Mouse (Mus musculus) Patski (cell line): Measurements from ENCODE around the gene Wdsub1. TPM values are rescaled to one million over a fixed set of nuclear protein-coding genes. Genes with fewer than 3 reads are reported as not detected.
"Not testable (repeated sequence)": the region's sequence is repeated elsewhere in the genome, so short reads cannot be mapped to it uniquely, and the experiment has no call there.

Experiments used
- ATAC-seq: fragments of 100-300 bp; one replicate; pipeline ENCODE4 v1.8.0; 2021
- CTCF ChIA-PET: fragments of 350-600 bp; sonication (Branson Sonifier 250); formaldehyde crosslinking; loops from one replicate; lab custom pipeline; 2022; ENCODE audit warnings: inconsistent platforms; lab: Charles Lee
- POLR2A ChIA-PET: fragments of 350-600 bp; sonication (Branson Sonifier 250); formaldehyde crosslinking; loops from one replicate; lab custom pipeline; 2022; ENCODE audit warnings: antibody characterized with exemption, inconsistent platforms; lab: Charles Lee
- DNase-seq: peaks from one replicate; pipeline ENCODE4 v3.0.0-alpha.2; 2011; ENCODE audit warnings: low read depth, low spot score
- H3K27me3 ChIP-seq: fragments of 371-371 bp; one replicate; pipeline ENCODE4 v1.5.1; 2021
- CTCF ChIP-seq: fragments of 100-300 bp; IDR thresholded peaks from one replicate; pipeline ENCODE4 v1.5.1; 2021
- in situ Hi-C: fragments of 300-500 bp; cut with MboI; formaldehyde crosslinking; loops from 3 replicates; pipeline ENCODE4 v1.11.1; 2018; ENCODE audit warnings: low pct_unique_long_range_greater_than_20kb, mixed read lengths
- polyA plus RNA-seq: library from polyadenylated mRNA; unstranded; gene quantifications from one replicate; pipeline ENCODE4 v1.2.3, GENCODE M21; 2021

The Wdsub1 gene
- polyA plus RNA-seq, 1 experiment from 2014 or later = 54.4 TPM

GRCm38 (mm10) chr2:59878221-59878620 is 4.2 kb downstream of the Wdsub1 start:
- no peak for ATAC-seq
- ChIA-PET POLR2A (no interaction called here), CTCF (no interaction called here)
- in situ Hi-C loops = no loop called here
- DNase-seq = no peak
- H3K27me3 ChIP-seq = no peaks in the 10 kb centered on the region
- TF ChIP-seq CTCF = no peak

DNA sequence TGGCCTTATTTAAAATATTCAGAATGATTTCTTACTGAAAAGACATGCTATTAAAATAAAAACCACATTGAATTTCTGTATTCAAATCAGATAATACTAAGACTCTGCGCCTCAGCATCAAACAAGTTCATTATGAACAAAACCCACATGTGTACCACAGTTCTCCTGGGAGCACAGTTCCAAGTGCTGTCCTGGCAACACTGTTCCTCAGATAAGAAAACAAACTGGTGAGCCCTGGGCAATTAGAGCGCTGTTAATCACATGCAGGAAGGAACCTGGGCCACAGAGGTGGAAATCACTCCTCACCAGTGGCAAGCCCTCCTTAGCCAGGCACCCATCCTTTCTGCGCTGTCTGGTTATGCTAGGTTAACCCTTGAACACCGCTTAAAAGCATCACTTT is 5.1 kb downstream of the Wdsub1 start:
- CTCF ChIA-PET = no interaction called here

DNA sequence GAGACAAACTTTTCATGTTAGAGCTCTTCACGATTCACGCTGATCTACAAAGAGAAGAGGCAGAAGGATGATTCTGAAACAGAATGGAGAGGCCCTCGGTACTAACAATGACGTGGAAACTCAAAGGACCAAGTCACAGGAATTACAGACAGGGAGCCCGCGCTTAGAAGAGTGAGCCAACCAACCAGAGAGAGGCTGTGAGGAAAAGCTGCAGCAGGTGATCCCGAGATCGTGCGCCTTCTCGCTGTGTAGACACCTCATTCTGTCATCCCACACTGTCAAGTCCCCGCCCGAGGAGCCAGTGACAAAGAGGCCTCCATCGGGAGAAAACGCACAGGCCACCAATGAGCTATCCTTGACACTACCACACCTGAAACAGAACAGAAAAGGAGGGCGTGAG is 5.9 kb downstream of the Wdsub1 start:
- H3K27me3 ChIP-seq = no peaks in the 10 kb centered on the region
- ChIA-PET CTCF (no interaction called here), POLR2A (no interaction called here)
- DNase-seq = no peak
- in situ Hi-C loops = no loop called here
- ATAC-seq = no peak
- TF ChIP-seq CTCF = no peak

More for the DNA sequence above, 5.1 kb downstream of the Wdsub1 start:
- in situ Hi-C loops = no loop called here
- no peak for DNase-seq
- TF ChIP-seq CTCF = no peak
- H3K27me3 ChIP-seq = no peaks in the 10 kb centered on the region
- POLR2A ChIA-PET = no interaction called here
- ATAC-seq = no peak

GRCm38 (mm10) chr2:59870526-59870925 is 11.9 kb downstream of the Wdsub1 start:
- CTCF ChIA-PET = interaction anchor here (1.9 kb wide), 1 partner anchor 10 kb away, joined by 4 read pairs; no protein-coding TSS in a partner anchor
- DNase-seq (no peak), ATAC-seq (no peak)
- H3K27me3 ChIP-seq = no peaks in the 10 kb centered on the region
- POLR2A ChIA-PET = no interaction called here
- TF ChIP-seq CTCF = no peak
- in situ Hi-C loops = no loop called here

DNA sequence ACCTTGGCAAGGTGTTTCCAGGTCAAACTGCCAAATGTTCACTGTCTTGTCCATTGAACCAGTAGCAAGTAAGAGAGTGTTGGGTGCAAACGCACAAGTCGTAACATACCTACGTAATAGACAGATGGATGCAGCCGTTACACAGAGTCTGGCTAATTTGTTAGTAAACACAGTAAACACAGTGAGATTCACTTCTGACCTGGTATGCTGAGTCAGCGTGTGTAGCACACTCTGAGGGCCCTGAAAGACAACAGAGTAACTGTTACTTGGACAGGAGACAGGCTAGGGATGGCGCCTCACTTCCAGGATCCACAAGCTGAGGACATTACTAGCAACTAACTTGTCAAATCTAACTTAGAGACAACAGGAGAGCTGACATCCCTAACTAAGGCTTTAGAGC is 19.8 kb downstream of the Wdsub1 start:
- POLR2A ChIA-PET = no interaction called here
- no peaks in the 10 kb centered on the region for H3K27me3 ChIP-seq
- CTCF ChIA-PET = no interaction called here
- TF ChIP-seq CTCF = no peak
- in situ Hi-C loops = no loop called here
- DNase-seq = no peak
- ATAC-seq = no peak

- in situ Hi-C loops = no loop called here
- no peak for DNase-seq
- no peak for TF ChIP-seq CTCF
- ATAC-seq = no peak
- H3K27me3 ChIP-seq = no peaks in the 10 kb centered on the region
- CTCF ChIA-PET = interaction anchor here (1.7 kb wide), 1 partner anchor 9 kb away, joined by 6 read pairs; no protein-coding TSS in a partner anchor
- POLR2A ChIA-PET = interaction anchor here (0.9 kb wide), 1 partner anchor 13 kb away, joined by 5 read pairs; no protein-coding TSS in a partner anchor
Observed at GRCm38 (mm10) chr2:59854363-59854762, 28.0 kb downstream of the Wdsub1 start.

DNA sequence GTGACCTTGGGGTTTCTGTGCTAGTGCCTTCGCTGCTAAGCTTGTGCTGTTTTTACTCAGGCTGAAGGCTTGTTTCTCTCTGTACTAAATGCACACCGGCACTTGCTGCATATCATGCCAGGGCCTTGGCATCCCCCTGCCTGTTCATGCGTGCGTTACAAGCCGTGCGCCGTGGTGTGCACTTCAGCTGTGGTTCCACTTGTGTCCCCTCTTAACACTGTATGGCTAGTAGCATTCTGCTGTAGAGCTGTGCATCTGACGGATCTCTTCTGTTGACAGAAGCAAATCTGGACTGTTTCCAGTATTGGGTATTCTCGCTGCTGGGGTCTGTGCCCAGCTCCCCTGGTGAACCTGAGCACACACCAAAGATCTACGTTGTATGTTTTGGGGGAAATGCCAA is 28.8 kb downstream of the Wdsub1 start:
- TF ChIP-seq CTCF = no peak
- DNase-seq (no peak), ATAC-seq (no peak)
- in situ Hi-C loops = no loop called here
- CTCF ChIA-PET = no interaction called here
- POLR2A ChIA-PET = no interaction called here
- H3K27me3 ChIP-seq = no peaks in the 10 kb centered on the region

DNA sequence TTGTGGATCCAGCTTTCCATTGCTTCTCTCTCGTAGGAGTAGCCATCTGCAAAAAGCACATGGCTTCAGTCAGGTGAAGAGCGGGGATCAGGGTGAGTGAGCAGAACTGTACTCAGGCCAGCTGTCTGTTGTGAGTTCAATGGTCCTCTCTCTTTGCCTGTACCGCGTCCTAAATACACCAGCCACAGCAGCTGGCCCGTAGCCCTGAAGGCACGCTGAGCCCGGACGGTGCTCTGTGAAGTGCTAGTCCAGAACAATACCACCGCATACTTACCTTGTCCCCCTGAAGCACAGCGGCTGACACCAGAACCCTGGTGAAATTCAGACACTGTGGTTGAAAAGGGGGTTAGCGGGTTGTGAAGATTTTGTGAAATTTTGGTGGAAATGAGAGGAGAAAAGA is 29.5 kb downstream of the Wdsub1 start:
- POLR2A ChIA-PET = no interaction called here
- CTCF ChIA-PET = no interaction called here
- DNase-seq = no peak
- TF ChIP-seq CTCF = no peak
- no peaks in the 10 kb centered on the region for H3K27me3 ChIP-seq
- no peak for ATAC-seq
- in situ Hi-C loops = no loop called here

GRCm38 (mm10) chr2:59851885-59852284 is 30.5 kb downstream of the Wdsub1 start:
- DNase-seq, POLR2A ChIA-PET, ATAC-seq, H3K27me3 ChIP-seq, in situ Hi-C loops: not testable (repeated sequence)
- CTCF ChIA-PET = interaction anchor here (1.3 kb wide), 1 partner anchor 21 kb away, joined by 3 read pairs; no protein-coding TSS in a partner anchor

DNA sequence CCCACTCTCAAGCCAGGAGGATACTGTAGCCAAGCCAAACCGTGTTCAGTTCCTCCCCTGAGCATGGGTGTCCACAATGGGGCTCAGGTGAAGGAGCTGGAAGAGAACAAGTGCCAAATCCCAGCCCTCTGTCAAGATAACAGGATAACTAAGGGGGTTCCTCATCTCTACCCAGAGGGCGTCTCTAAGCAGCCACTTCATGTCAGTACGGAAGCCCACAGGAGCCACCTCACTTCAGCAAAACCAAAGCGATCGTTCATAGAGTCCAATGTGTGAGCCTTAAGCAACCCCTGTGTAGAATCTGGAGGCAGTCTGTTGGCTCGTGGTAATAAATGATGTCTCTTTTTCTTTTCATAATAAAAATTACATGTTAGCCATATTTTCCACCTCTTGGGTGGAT is 38.5 kb downstream of the Wdsub1 start:
- in situ Hi-C loops = no loop called here
- TF ChIP-seq CTCF = no peak
- CTCF ChIA-PET = no interaction called here
- POLR2A ChIA-PET = no interaction called here
- ATAC-seq = no peak
- H3K27me3 ChIP-seq = no peaks in the 10 kb centered on the region
- DNase-seq = no peak

DNA sequence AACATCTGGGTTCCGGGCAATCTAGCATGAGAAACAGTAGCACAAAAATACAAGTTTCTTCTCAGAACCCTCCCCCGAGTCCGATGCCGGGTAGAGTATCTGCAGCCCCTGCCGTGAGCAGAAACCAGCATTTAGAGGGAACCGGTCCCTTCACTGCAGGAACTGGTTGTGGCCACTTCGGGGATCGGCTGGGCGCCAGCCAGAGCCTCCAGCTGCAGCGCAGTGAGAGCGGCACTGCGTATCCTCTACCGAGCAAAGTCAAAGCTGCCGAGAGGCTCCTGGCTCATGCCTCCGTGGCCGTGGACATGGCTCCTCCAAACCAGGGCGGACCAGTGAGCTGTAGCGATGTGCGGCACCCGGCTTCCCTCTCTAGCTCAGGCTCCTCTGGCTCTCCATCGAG is 39.2 kb downstream of the Wdsub1 start:
- ATAC-seq (no peak), DNase-seq (no peak)
- in situ Hi-C loops = no loop called here
- ChIA-PET POLR2A (no interaction called here), CTCF (no interaction called here)
- no peak for TF ChIP-seq CTCF
- no peaks in the 10 kb centered on the region for H3K27me3 ChIP-seq

- H3K27me3 ChIP-seq = no peaks in the 10 kb centered on the region
- DNase-seq (no peak), ATAC-seq (no peak)
- POLR2A ChIA-PET = no interaction called here
- CTCF ChIA-PET = no interaction called here
- TF ChIP-seq CTCF = no peak
- in situ Hi-C loops = no loop called here
Observed at GRCm38 (mm10) chr2:59842556-59843008, 39.8 kb downstream of the Wdsub1 start.
